Mouse (Mus musculus) cerebellum, adult 9-11 months (tissue): ENCODE measurements around the gene Emb.
"Not testable (repeated sequence)": the region's sequence is repeated elsewhere in the genome, so short reads cannot be mapped to it uniquely, and the experiment has no call there.

Experiments
- DNase-seq: peaks from one replicate; pipeline ENCODE4 v3.0.0; 2022

Emb gene

DNA sequence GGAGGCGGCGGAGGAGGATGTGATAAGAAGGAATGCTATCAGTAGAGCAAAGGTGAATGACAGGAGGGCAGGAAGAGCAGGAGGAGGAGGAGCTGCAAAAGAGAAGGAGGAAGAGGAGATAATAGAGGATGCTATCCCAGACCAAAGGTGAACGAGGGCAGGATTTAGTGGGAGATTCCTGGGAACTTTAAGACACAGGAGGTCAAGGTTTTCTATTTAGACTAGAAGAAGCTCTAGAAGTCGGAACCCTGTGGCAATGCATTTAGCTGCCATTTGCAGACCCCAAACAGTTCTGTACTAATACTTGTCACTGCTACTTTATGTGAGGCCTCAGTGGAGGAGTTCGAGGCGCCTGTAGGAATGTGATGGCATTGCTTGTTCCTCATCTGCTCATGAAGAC, at the start of gene Emb:
TSS of gene Emb (plus strand) at position 301 of the 400 bp plus-strand sequence.
- DNase-seq: no peak

DNA sequence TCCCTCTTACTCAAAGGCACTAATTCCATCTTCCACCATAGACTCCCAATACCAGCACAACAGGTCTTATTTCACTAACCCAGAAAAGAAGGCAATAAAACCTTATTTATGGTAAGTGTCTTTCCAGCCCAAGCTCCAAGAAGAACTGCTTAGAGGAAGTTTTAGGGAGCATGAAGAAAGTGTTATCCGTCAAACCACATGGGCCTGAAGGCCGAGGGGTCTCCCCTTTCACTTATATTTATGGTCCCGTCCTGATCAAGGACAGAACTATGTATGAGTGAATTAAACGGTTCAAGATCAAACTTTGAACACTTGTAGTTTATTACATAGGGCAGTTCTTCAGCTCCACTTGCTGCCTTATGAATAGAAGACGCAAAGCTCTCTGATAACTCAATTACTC, 44.4 kb upstream of the Emb start:
- DNase-seq: no peak

GRCm38 (mm10) chr13:117165071-117165470, 43.3 kb upstream of the Emb start:
- DNase-seq: no peak

DNA sequence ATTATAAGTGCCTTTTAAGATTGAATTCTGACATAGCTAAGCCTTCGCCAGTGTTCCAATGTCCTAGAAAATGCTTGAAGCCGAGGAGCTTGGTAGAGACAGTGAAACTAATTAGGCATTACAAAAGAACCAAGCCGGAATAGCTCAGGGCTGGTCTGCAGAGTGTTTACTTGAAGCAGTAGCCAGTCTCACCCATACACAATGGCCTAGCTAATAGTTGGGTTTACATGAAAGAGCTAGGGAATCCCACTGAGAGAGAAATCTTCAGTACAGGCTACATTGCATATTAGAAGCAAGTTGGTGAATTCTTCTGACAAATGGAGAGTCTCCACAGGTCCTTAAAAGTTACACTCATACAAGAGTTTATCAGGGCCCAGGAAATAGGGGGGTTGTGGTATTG, 27.4 kb upstream of the Emb start:
- DNase-seq: not testable (repeated sequence)

GRCm38 (mm10) chr13:117183288-117183687, 25.0 kb upstream of the Emb start:
- no peak for DNase-seq

GRCm38 (mm10) chr13:117185329-117185728, 23.0 kb upstream of the Emb start:
- DNase-seq: no peak

- no peak for DNase-seq
These were observed 16.2 kb upstream of the Emb start for GRCm38 (mm10) chr13:117192161-117192560.

- DNase-seq: no peak
These were observed 14.8 kb upstream of the Emb start for GRCm38 (mm10) chr13:117193422-117193983.

DNA sequence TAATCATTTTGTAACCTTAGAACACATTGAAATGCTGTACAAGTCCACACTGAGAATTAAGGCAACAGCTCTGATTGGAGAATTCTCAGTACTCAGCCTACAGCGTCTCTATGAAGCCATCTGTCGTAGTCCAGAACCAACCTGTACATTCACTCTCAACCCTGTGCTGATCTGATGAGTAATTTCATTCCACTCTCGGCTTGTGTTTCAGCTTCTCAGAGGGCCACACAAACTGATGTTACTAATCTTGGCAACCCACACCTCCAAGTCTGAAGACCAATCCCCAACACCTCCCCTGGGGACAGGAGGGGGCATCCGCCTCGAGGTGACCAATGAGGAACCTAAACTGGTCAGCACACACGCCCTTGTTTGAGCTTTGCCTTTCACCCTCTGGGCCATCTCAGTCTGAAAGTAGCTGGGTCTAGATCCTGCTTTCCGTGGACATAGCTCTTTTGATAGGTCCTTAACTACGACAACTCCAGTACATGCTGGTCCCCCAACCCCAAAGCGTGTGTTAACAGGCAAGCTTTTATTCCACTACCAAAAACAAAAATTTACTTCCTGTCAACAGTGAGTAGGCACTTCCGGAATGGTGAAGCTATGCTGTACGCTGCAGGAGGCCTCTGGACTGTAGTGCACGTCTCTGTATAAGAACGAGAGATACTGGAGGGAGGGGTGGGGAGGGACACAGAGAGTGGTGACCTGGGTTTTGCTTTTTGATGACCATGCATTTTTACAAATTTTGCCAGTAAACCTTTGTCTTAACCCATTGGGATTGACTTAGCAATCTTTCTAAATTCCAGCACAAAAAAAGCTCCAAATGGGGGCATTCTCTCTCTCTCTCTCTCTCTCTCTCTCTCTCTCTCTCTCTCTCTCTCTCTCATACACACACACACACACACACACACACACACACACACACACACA, 12.5 kb upstream of the Emb start:
- no peak for DNase-seq

DNA sequence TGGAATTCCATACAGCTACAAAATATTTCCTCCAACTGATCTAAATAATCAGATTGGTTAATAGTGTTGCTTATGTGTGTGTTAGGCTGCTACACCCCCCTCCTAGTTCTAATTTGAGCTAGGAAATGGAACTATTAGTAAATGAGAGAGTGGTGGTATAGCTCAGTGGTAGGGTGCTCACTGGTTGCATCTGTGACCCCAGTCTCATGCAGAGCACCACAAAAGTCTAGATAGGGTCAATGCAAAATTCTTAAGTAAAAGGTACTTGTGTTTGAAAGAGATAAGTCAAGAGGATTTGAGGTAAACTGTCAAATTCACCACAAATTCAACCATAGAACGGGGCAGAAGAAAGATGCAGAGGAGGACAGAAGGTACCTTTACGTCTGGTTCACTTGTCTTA, 10.7 kb upstream of the Emb start:
- no peak for DNase-seq

- DNase-seq: peak; percentile 63
These were observed 9.8 kb upstream of the Emb start for GRCm38 (mm10) chr13:117198402-117199083.

DNA sequence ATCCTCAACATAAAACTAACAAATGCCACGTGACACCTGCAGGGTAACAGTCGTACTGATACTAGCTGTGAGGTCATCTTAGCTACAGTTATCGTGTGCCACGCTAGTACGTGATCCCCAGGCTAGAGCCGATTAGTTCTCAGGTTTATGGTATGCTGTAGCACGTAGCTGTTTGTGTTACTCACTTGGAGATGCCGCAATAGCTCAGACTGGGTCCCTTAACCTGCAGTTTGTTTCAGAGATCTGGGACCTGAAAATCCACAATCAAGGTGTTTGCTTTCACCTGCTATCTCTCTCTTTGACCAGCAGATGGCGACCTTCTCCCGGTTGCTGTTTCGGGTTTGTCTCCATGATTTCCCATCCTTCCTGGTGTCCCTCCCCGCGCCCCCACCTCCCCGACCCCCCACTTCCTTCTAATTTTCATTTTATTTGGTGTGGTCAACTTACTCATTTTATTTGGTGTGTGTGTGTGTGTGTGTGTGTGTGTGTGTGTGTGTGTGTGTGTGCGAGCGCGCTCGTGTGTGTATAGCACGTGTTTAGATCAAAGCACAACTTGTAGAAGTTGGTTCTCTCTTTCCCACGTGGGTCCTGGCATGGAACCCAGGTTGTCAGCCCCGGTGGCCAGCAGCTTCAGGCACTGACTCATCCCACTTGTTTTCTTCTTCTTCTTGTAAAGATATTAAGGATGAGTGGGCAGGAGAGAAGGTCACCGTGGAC, 5.4 kb upstream of the Emb start:
- DNase-seq: peak; percentile 20

DNA sequence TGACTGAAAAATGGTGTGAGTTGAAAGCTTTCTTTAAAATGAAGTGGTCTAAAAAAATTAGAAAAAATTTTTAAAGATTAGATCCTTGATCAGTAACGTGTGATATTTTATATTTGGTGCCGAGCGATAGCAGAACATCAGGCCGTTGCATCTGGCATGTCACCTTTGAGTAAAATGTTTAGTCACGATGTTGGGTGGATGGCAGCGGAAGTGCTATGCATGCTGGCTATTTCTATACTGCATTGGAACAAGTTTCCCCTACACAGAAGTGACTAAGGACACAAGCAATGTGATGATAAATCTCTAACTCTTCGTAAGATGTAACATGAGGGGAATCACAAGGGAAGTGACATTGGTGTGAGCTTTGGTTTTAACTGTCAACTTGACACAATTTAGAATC, 3.7 kb upstream of the Emb start:
- no peak for DNase-seq

DNA sequence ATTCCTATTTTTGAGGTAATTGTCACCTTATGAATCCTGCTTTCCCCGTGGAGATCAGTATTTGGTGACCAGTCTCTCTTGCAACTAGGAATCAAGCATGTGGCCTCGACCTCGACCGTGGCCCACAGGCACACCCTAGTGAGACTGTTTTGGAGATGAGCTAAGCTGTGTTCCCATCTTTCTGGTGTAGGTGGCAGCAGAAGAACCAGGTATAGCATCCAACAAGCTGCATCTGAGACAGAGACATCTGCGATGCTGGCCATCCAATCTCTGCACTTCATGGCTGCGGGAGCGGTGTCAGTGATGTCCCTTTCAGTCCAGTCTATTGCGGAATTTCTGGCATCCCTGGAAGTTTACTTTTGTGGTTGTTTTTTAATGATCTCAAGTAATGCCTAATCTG, 2.3 kb upstream of the Emb start:
- DNase-seq: no peak

DNA sequence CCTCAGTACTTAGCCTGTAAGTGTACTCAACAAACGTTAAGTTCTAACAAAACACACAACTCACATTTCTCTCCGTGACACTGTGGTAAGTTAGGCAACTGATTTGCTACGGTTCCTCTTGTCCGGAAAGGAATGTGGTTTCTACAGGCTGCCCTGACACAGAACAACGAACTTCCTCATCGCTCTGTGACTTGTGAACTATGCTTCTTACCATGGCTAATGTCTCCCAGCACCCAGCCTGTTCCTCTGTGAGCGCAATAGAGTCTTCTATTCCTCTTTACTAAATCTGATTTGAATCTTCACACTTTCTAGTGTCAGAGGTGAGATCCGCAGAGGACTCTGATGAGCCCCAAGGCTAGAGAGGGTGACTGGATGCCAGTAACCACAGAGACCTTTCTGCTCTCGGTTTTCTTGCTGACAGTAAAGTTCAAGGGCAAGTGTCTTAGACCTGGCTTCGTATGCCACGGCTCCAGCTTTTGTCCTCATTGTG, 3.1 kb downstream of the Emb start:
- no peak for DNase-seq

DNA sequence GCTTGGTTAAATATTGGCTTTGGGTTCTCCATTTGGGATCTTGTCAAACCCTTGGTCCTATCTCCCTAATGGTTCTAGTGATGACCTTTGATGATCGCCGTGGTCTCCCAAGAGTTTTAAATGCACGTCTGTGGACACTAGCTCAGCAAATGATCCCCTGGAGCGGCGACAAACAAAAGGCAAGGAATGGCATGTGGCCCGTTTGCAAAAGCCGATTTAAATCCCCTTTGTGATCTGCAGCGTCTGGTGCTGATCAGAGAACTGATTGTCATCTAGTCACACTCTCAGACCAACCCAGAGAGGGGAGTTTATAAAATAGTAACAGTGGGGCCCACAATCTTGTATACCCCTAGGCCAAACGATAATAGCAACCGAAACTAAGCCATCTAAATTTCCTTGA, 7.1 kb downstream of the Emb start:
- no peak for DNase-seq

GRCm38 (mm10) chr13:117216126-117216525, 7.8 kb downstream of the Emb start:
- DNase-seq: no peak

- DNase-seq: no peak
These were observed 8.5 kb downstream of the Emb start for GRCm38 (mm10) chr13:117216752-117217363.

GRCm38 (mm10) chr13:117217621-117218020, 9.3 kb downstream of the Emb start:
- no peak for DNase-seq

DNA sequence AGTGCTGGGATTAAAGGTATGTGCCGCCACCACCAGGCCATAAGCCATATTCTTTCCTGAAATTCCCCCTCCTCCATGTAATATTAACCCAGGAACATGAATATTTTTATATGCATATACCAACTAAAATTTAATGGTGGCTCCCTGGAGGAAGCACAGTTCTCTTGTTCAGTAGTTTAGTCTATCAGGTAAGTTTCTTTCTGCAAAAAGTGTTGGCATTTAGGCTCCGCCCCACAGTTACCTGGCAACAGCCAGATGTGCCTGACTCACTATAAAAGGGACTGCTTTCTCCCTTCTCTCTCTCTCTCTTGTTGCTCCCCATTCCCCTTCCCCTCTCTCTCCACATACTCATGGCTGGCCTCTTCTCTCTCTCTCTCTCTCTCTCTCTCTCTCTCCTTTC, 9.8 kb downstream of the Emb start:
- DNase-seq: no peak

GRCm38 (mm10) chr13:117219871-117220500, 11.7 kb downstream of the Emb start:
- no peak for DNase-seq
